Mouse (Mus musculus) testis, adult 2 months (tissue): Measurements from ENCODE around the gene Josd2.

Source experiments
- CTCF ChIP-seq: fragments of 200-500 bp; IDR thresholded peaks from 2 replicates; pipeline ENCODE4 v1.5.1; 2012; ENCODE audit warnings: low read depth, mild to moderate bottlenecking, inconsistent platforms, low read length, moderate library complexity; ENCODE audit not compliant: control insufficient read depth, insufficient read depth, insufficient replicate concordance
- POLR2A ChIP-seq: fragments of 200-500 bp; IDR thresholded peaks from 2 replicates; pipeline ENCODE4 v1.6.1; 2012; ENCODE audit warnings: low read depth, mild to moderate bottlenecking, inconsistent platforms, low read length, moderate library complexity; ENCODE audit not compliant: control insufficient read depth

DNA sequence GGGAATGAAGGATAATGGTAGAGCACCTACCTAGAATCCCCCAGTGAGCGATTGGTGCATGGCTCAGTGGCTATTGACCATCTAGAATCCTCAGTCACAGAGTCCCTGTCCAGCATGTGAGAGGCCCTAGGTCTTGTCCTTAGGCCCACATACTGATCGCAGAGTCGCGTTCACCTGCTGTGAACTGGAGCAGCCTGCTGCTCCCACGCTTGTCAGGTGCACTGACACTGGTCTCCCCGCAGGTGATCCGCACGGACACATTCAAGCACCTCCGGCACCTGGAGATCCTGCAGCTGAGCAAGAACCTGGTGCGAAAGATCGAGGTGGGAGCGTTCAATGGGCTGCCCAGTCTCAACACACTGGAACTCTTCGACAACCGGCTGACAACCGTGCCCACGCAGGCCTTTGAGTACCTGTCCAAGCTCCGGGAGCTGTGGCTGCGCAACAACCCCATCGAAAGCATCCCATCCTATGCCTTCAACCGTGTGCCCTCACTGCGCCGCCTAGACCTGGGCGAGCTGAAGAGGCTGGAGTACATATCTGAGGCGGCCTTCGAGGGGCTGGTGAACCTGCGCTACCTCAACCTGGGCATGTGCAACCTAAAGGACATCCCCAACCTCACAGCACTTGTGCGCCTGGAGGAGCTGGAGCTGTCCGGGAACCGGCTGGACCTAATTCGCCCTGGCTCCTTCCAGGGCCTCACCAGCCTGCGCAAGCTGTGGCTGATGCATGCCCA is 6.8 kb upstream of the Josd2 start:
- TF ChIP-seq POLR2A (0 out of 2 replicates have a peak, but pooled peaks have one; percentile 8), CTCF (no peak)
